Mouse (Mus musculus) heart, embryonic 16.5 days (tissue): ENCODE measurements around the gene BC004004. TPM values are rescaled to one million over a fixed set of nuclear protein-coding genes. Genes with fewer than 3 reads are reported as not detected.
A peak's percentile ranks its signal among the peaks of the same experiment; 100 is the strongest.

ENCODE experiments used
- ATAC-seq: fragments of 200-750 bp; cut with Nextera tagmentation; replicated peaks from 2 replicates; pipeline ENCODE4 v1.8.0; 2017; ENCODE audit warnings: moderate number of reproducible peaks; ENCODE audit not compliant: insufficient read depth, low FRiP score; ENCODE audit errors: extremely low read depth
- H3K27ac ChIP-seq: fragments of 300-500 bp; sonication (generic); 2 replicates; pipeline ENCODE4 v1.5.1; 2014; ENCODE audit warnings: mild to moderate bottlenecking, low read length, control low read depth, moderate library complexity
- H3K27me3 ChIP-seq: fragments of 300-500 bp; sonication (generic); 2 replicates; pipeline ENCODE4 v1.6.1; 2014; ENCODE audit warnings: low read length, mixed read lengths; ENCODE audit not compliant: control insufficient read depth, insufficient read depth
- H3K36me3 ChIP-seq: fragments of 300-500 bp; sonication (generic); 2 replicates; pipeline ENCODE4 v1.6.1; 2014; ENCODE audit not compliant: control insufficient read depth, insufficient read depth
- H3K4me1 ChIP-seq: fragments of 300-500 bp; sonication (generic); 2 replicates; pipeline ENCODE4 v1.6.1; 2014; ENCODE audit warnings: low read length, mixed read lengths; ENCODE audit not compliant: control insufficient read depth, insufficient read depth
- H3K4me2 ChIP-seq: fragments of 300-500 bp; sonication (generic); 2 replicates; pipeline ENCODE4 v1.6.1; 2014; ENCODE audit warnings: low read depth, mild to moderate bottlenecking, control low read depth, low read length
- H3K4me3 ChIP-seq: fragments of 300-500 bp; sonication (generic); 2 replicates; pipeline ENCODE4 v1.5.1; 2014; ENCODE audit warnings: mild to moderate bottlenecking, control low read depth, low read length
- H3K9ac ChIP-seq: fragments of 300-500 bp; sonication (generic); 2 replicates; pipeline ENCODE4 v1.6.1; 2014; ENCODE audit warnings: low read length, control low read depth
- H3K9me3 ChIP-seq: fragments of 300-500 bp; sonication (generic); replicated peaks from 2 replicates; pipeline ENCODE4 v1.6.1; 2016; ENCODE audit warnings: low read length; ENCODE audit not compliant: control insufficient read depth
- WGBS: fragments of 180-500 bp; shearing (Covaris S2); extraction: QIAGEN DNeasy Blood & Tissue Kit; methylation state at CpG from one replicate; pipeline ENCODE4 v1.1.7; 2014; 5-methylcytosine and 5-hydroxymethylcytosine counted together
- polyA plus RNA-seq: library from polyadenylated mRNA; unstranded; fragments of >200 nt; fragmentation: Nextera tagmentation; extraction: Ambion mirVana; gene quantifications from 2 replicates; pipeline ENCODE4 v1.2.1, GENCODE M21; 2015

Gene BC004004
- polyA plus RNA-seq, 1 experiment from 2014 or later = 95.4 TPM

- Histone ChIP-seq H3K27me3 (peaks cover 26% of the 10 kb centered on the region), H3K36me3 (no peaks in the 10 kb centered on the region), H3K4me3 (no peak overlapping the region), H3K9ac (no peak overlapping the region), H3K4me2 (no peak overlapping the region), H3K4me1 (peaks cover 5% of the 10 kb centered on the region; the same call in 1 of the 2 replicates), H3K9me3 (no peaks in the 10 kb centered on the region), H3K27ac (no peak overlapping the region)
- ATAC-seq = no peak
- 78% methylated on average over 7 of the region's 7 CpGs for WGBS
These were observed 50.9 kb downstream of the BC004004 start for GRCm38 (mm10) chr17:29319476-29319875.

GRCm38 (mm10) chr17:29319881-29320639, 51.5 kb downstream of the BC004004 start:
- Histone ChIP-seq H3K36me3 (no peaks in the 10 kb centered on the region), H3K4me2 (no peak overlapping the region), H3K27me3 (peaks cover 26% of the 10 kb centered on the region), H3K4me3 (no peak overlapping the region), H3K27ac (no peak overlapping the region), H3K9ac (no peak overlapping the region), H3K4me1 (peaks cover 5% of the 10 kb centered on the region; the same call in 1 of the 2 replicates), H3K9me3 (no peaks in the 10 kb centered on the region)
- no peak for ATAC-seq
- WGBS = 40% methylated on average over 8 of the region's 8 CpGs

- Histone ChIP-seq H3K36me3 (no peaks in the 10 kb centered on the region), H3K9ac (peak overlapping the region; percentile 11; the same call in 1 of the 2 replicates), H3K4me1 (peaks cover 10% of the 10 kb centered on the region; the same call in 1 of the 2 replicates), H3K4me2 (peak overlapping the region; percentile 36), H3K27me3 (peaks cover 37% of the 10 kb centered on the region), H3K4me3 (no peak overlapping the region; the same call in 1 of the 2 replicates), H3K27ac (no peak overlapping the region), H3K9me3 (no peaks in the 10 kb centered on the region)
- ATAC-seq = no peak
- 37% methylated on average over 41 of the region's 41 CpGs for WGBS
These were observed 53.4 kb downstream of the BC004004 start for GRCm38 (mm10) chr17:29321765-29322602.

- Histone ChIP-seq H3K27ac (no peak overlapping the region), H3K36me3 (no peaks in the 10 kb centered on the region), H3K9ac (no peak overlapping the region), H3K27me3 (peaks cover 41% of the 10 kb centered on the region), H3K4me1 (peaks cover 10% of the 10 kb centered on the region; the same call in 1 of the 2 replicates), H3K4me3 (peak overlapping the region; percentile 1; the same call in 1 of the 2 replicates), H3K4me2 (peak overlapping the region; percentile 36), H3K9me3 (no peaks in the 10 kb centered on the region)
- 0 out of 2 replicates have a peak, but pooled peaks have one; percentile 20 for ATAC-seq
- 29% methylated on average over 18 of the region's 18 CpGs for WGBS
These were observed 54.0 kb downstream of the BC004004 start for GRCm38 (mm10) chr17:29322603-29322962.

GRCm38 (mm10) chr17:29323625-29324024, 55.0 kb downstream of the BC004004 start:
- Histone ChIP-seq H3K27ac (no peak overlapping the region), H3K9me3 (no peaks in the 10 kb centered on the region), H3K4me1 (peaks cover 10% of the 10 kb centered on the region; the same call in 1 of the 2 replicates), H3K9ac (no peak overlapping the region), H3K36me3 (no peaks in the 10 kb centered on the region), H3K4me2 (no peak overlapping the region), H3K27me3 (peaks cover 41% of the 10 kb centered on the region), H3K4me3 (no peak overlapping the region)
- no peak for ATAC-seq
- WGBS = 73% methylated on average over 3 of the region's 3 CpGs

GRCm38 (mm10) chr17:29325831-29326230, 57.2 kb downstream of the BC004004 start:
- H3K4me3 ChIP-seq = no peak overlapping the region
- H3K9me3 ChIP-seq = no peaks in the 10 kb centered on the region
- peaks cover 8% of the 10 kb centered on the region; the same call in 1 of the 2 replicates for H3K4me1 ChIP-seq
- H3K4me2 ChIP-seq = no peak overlapping the region
- H3K27ac ChIP-seq = no peak overlapping the region
- WGBS = 78% methylated on average over 13 of the region's 13 CpGs
- H3K36me3 ChIP-seq = no peaks in the 10 kb centered on the region
- H3K9ac ChIP-seq = no peak overlapping the region
- H3K27me3 ChIP-seq = peaks cover 31% of the 10 kb centered on the region
- no peak for ATAC-seq

- Histone ChIP-seq H3K4me3 (peak overlapping the region; percentile 28), H3K4me1 (peaks cover 15% of the 10 kb centered on the region), H3K27ac (no peak overlapping the region), H3K4me2 (peak overlapping the region; percentile 62), H3K9me3 (no peaks in the 10 kb centered on the region), H3K27me3 (peaks cover 25% of the 10 kb centered on the region), H3K9ac (peak overlapping the region; percentile 58; the same call in 1 of the 2 replicates), H3K36me3 (no peaks in the 10 kb centered on the region)
- no peak for ATAC-seq
- WGBS = 28% methylated on average over 52 of the region's 52 CpGs
These were observed 58.2 kb downstream of the BC004004 start for GRCm38 (mm10) chr17:29326531-29327529.

GRCm38 (mm10) chr17:29327691-29328090, 59.1 kb downstream of the BC004004 start:
- Histone ChIP-seq H3K4me2 (no peak overlapping the region), H3K4me1 (peaks cover 15% of the 10 kb centered on the region), H3K4me3 (no peak overlapping the region), H3K9me3 (no peaks in the 10 kb centered on the region), H3K27me3 (peaks cover 17% of the 10 kb centered on the region), H3K36me3 (peaks cover 8% of the 10 kb centered on the region), H3K9ac (no peak overlapping the region), H3K27ac (no peak overlapping the region)
- no peak for ATAC-seq
- 82% methylated on average over 9 of the region's 9 CpGs for WGBS
